Mouse (Mus musculus): ENCODE measurements around the gene Mgat5.

DNA sequence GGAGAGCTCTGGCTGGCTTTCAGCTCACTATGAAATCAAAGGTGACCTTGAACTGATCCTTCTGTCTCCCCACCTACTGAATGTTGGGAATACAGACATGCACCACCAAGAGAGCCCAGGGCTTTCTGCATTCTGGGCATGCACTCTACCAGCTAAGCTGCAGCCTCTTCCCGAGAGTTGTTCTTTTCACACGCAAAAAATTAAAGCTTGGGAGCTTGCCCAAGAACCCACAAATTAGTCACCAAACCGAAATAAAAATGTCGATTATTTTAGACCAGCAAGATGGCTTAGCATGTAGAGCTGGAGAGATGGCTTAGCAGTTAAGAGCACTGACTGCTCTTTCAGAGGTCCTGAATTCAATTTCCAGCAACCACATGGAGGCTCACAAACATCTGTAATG is 230.0 kb downstream of the Mgat5 start:
- TF ChIP-seq CTCF (IDR thresholded peaks at IDR 0.05; ENCODE audit: borderline replicate concordance, extremely low read depth, insufficient read depth, insufficient read length) (no peak), POLR2A (IDR thresholded peaks at IDR 0.05; ENCODE audit: borderline replicate concordance, extremely low read depth, insufficient read depth, insufficient read length, poor library complexity, severe bottlenecking) (no peak)
